Mouse (Mus musculus) heart, embryonic 12.5 days (tissue): ENCODE data around the gene Hoxd10. TPM values are rescaled to one million over a fixed set of nuclear protein-coding genes. Genes with fewer than 3 reads are reported as not detected.

Source experiments
- ATAC-seq: fragments of 200-750 bp; cut with Nextera tagmentation; 2 replicates; pipeline ENCODE4 v1.8.0; 2017; ENCODE audit warnings: moderate TSS enrichment, moderate library complexity; ENCODE audit not compliant: insufficient number of reproducible peaks, low FRiP score
- H3K27ac ChIP-seq: fragments of 300-500 bp; sonication (generic); 2 replicates; pipeline ENCODE4 v1.5.1; 2016; ENCODE audit warnings: mild to moderate bottlenecking, moderate library complexity; ENCODE audit not compliant: poor library complexity, severe bottlenecking
- H3K27me3 ChIP-seq: fragments of 300-500 bp; sonication (generic); replicated peaks from 2 replicates; pipeline ENCODE4 v1.6.1; 2016; ENCODE audit warnings: mild to moderate bottlenecking, moderate library complexity
- H3K36me3 ChIP-seq: fragments of 300-500 bp; sonication (generic); 2 replicates; pipeline ENCODE4 v1.6.1; 2016; ENCODE audit warnings: mild to moderate bottlenecking, moderate library complexity
- H3K4me1 ChIP-seq: fragments of 300-500 bp; sonication (generic); replicated peaks from 2 replicates; pipeline ENCODE4 v1.6.1; 2016; ENCODE audit warnings: mild to moderate bottlenecking
- H3K4me2 ChIP-seq: fragments of 300-500 bp; sonication (generic); 2 replicates; pipeline ENCODE4 v1.6.1; 2016; ENCODE audit warnings: mild to moderate bottlenecking, moderate library complexity
- H3K4me3 ChIP-seq: fragments of 300-500 bp; sonication (generic); 2 replicates; pipeline ENCODE4 v1.5.1; 2016; ENCODE audit warnings: mild to moderate bottlenecking
- H3K9ac ChIP-seq: fragments of 300-500 bp; sonication (generic); 2 replicates; pipeline ENCODE4 v1.6.1; 2016; ENCODE audit warnings: mild to moderate bottlenecking, moderate library complexity
- H3K9me3 ChIP-seq: fragments of 300-500 bp; sonication (generic); replicated peaks from 2 replicates; pipeline ENCODE4 v1.6.1; 2016; ENCODE audit warnings: mild to moderate bottlenecking, moderate library complexity
- WGBS: fragments of 180-500 bp; shearing (Covaris S2); methylation state at CpG from one replicate; pipeline ENCODE4 v1.1.7; 2016; 5-methylcytosine and 5-hydroxymethylcytosine counted together
- polyA plus RNA-seq: library from polyadenylated mRNA; unstranded; fragments of >200 nt; fragmentation: Nextera tagmentation; extraction: Ambion mirVana; gene quantifications from 2 replicates; pipeline ENCODE4 v1.2.1, GENCODE M21; 2016

Hoxd10 gene
- 0.10 TPM in 1 of 2 replicates, not detected in the other for polyA plus RNA-seq

GRCm38 (mm10) chr2:74691022-74691951 is at the start of gene Hoxd10:
Hoxd10 (plus strand) TSS chr2:74691924.
- no peak within 1 kb of the TSS for H3K27ac ChIP-seq
- WGBS: 1% methylated on average over 56 of the region's 56 CpGs
- H3K4me1 ChIP-seq: 0 out of 2 replicates have a peak, but pooled peaks cover 4% of the 10 kb centered on the region
- no peaks in the 10 kb centered on the region for H3K36me3 ChIP-seq
- peak within 1 kb of the TSS; percentile 26 for H3K4me2 ChIP-seq
- no peak within 1 kb of the TSS for H3K9ac ChIP-seq
- peaks cover 89% of the 10 kb centered on the region for H3K27me3 ChIP-seq
- H3K4me3 ChIP-seq: peak within 1 kb of the TSS; percentile 29; the same call in 1 of the 2 replicates
- peak; percentile 69; the same call in 1 of the 2 replicates for ATAC-seq
- no peaks in the 10 kb centered on the region for H3K9me3 ChIP-seq

DNA sequence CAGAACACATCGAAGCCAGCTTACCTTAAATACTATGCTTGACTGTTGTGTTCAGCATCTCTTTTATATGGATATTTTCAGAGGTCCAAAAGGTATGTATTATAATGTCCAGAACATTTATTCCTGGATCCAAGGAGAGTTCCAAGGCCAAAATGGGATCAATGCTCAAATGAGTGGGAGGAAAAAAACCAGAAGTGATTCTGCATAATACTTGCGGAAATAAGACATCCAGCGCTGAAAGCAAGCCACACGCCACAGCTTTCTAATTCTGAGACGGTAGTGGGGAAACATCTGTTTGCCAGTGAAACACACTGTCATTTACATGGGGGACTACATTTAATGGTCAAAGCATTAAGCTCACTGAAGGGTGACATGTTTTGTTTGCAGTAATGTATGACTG is 49.3 kb upstream of the Hoxd10 start:
- H3K4me2 ChIP-seq: no peak overlapping the region
- no peak for ATAC-seq
- H3K4me3 ChIP-seq: no peak overlapping the region
- H3K27me3 ChIP-seq: peaks cover 43% of the 10 kb centered on the region
- H3K27ac ChIP-seq: no peak overlapping the region
- H3K9ac ChIP-seq: no peak overlapping the region
- no peaks in the 10 kb centered on the region for H3K4me1 ChIP-seq
- 75% methylated on average over 5 of the region's 5 CpGs for WGBS
- H3K9me3 ChIP-seq: 0 out of 2 replicates have a peak, but pooled peaks cover 4% of the 10 kb centered on the region
- H3K36me3 ChIP-seq: no peaks in the 10 kb centered on the region

DNA sequence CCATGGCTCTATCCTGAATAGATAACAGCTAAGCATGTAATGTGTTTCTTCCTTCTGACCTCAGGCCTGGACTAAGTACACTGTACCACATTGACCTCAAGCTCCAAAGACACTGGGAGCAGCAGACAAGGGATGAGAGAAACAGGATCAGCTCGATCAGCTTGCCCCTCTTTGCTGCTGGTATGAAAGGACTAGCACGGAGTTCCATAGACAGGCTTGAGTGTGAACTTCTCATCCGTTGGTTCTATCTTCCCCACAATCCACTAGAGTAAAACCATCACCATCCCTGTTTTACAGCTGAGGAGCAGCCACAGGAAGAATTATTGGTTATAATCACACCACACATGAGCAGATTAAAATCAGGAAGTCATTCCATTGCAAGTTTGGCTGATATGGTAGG is 46.1 kb upstream of the Hoxd10 start:
- Histone ChIP-seq H3K27me3 (peaks cover 70% of the 10 kb centered on the region), H3K9ac (no peak overlapping the region), H3K4me1 (no peaks in the 10 kb centered on the region), H3K4me2 (no peak overlapping the region), H3K27ac (no peak overlapping the region), H3K36me3 (no peaks in the 10 kb centered on the region), H3K9me3 (0 out of 2 replicates have a peak, but pooled peaks cover 4% of the 10 kb centered on the region), H3K4me3 (no peak overlapping the region)
- 69% methylated on average over 3 of the region's 3 CpGs for WGBS
- ATAC-seq: no peak

DNA sequence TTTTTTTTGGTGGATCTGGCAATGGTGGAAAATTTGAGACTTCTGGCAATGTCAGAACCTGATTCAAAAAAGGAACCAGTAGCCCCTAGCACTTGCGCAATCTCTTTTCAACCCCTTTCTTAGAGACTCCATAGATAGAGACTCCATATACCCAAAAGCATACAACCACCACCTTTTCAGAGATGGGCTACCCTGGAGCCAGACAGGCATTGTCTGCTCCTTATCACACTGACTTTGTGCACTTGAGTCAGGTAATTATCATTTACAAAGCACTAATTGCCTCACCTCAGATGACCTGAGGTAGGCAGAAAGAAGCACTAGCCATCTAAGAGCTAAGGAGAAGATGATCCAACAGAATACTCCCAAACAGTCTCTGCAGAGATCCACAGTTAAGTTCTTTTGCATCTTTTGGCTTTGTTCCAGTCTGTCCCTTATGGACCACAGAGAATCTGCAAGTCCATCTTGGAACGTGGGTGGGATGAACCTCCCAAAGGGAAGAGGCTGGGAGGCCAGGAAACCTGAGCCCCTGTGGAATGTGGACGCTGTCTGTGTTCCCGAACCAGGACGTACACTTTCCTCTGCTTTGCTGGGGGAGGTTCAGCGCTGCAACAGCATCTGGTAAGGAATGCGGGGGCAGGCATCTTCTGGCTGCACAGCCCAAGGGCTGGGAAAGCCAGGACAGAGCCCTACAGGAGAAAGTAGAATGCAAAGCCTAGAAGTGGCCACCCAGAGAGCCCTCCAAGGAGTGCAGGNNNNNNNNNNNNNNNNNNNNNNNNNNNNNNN is 44.5 kb upstream of the Hoxd10 start:
- Histone ChIP-seq H3K36me3 (no peaks in the 10 kb centered on the region), H3K4me3 (no peak overlapping the region), H3K27me3 (peaks cover 85% of the 10 kb centered on the region), H3K9me3 (0 out of 2 replicates have a peak, but pooled peaks cover 4% of the 10 kb centered on the region), H3K27ac (no peak overlapping the region), H3K4me2 (no peak overlapping the region), H3K4me1 (no peaks in the 10 kb centered on the region), H3K9ac (no peak overlapping the region)
- ATAC-seq: no peak
- WGBS: 14% methylated on average over 7 of the region's 7 CpGs

DNA sequence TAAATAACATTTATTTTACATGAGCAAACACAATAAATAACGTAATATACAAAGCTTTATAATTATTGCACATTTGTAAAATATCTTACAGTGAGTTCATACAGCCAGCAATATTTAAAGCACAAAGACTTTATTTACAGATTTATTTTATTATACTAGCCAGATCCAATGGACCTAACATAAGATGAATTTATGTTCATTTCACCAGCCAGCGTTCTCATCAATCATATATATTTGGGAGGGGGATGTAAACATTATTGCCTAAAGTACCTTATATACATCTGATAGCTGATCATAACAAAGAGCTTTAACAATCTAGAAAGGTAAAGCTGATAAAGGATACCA is 38.8 kb upstream of the Hoxd10 start:
- 40% methylated on average over 2 of the region's 2 CpGs for WGBS
- Histone ChIP-seq H3K36me3 (no peaks in the 10 kb centered on the region), H3K4me2 (no peak overlapping the region), H3K9me3 (no peaks in the 10 kb centered on the region), H3K9ac (no peak overlapping the region), H3K27me3 (peaks cover 86% of the 10 kb centered on the region), H3K4me3 (no peak overlapping the region), H3K27ac (no peak overlapping the region), H3K4me1 (peaks cover 17% of the 10 kb centered on the region)
- no peak for ATAC-seq

GRCm38 (mm10) chr2:74653781-74654535 is 37.8 kb upstream of the Hoxd10 start:
- Histone ChIP-seq H3K27ac (no peak overlapping the region), H3K4me2 (no peak overlapping the region), H3K4me1 (peaks cover 17% of the 10 kb centered on the region), H3K36me3 (no peaks in the 10 kb centered on the region), H3K4me3 (no peak overlapping the region), H3K27me3 (peaks cover 84% of the 10 kb centered on the region), H3K9ac (no peak overlapping the region), H3K9me3 (no peaks in the 10 kb centered on the region)
- 13% methylated on average over 17 of the region's 17 CpGs for WGBS
- no peak for ATAC-seq

GRCm38 (mm10) chr2:74654743-74655419 is 36.8 kb upstream of the Hoxd10 start:
- WGBS: 5% methylated on average over 20 of the region's 20 CpGs
- H3K4me1 ChIP-seq: peaks cover 17% of the 10 kb centered on the region
- H3K4me3 ChIP-seq: peak overlapping the region; percentile 42
- H3K27me3 ChIP-seq: peaks cover 84% of the 10 kb centered on the region
- H3K9me3 ChIP-seq: no peaks in the 10 kb centered on the region
- no peaks in the 10 kb centered on the region for H3K36me3 ChIP-seq
- ATAC-seq: no peak
- H3K9ac ChIP-seq: no peak overlapping the region
- no peak overlapping the region for H3K27ac ChIP-seq
- no peak overlapping the region for H3K4me2 ChIP-seq

DNA sequence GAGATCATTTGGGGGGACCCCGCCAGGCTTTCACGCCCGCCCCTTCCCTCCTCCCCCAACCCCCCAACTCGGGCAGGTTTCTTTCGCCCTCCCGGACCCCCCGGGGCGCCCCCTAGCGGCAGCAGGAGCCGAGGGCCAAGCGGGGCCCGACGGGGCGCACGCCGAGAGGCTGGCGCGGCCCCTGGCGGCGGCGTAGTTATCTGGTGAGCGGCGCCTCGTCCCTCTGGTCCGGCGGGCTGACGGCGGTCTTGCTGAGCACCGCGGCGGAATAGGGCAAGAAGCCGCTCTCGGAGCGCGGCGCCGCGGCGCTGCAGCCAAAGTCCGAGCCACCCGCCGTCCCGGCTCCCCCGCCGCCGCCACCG is 36.3 kb upstream of the Hoxd10 start:
- Histone ChIP-seq H3K27me3 (peaks cover 80% of the 10 kb centered on the region), H3K27ac (no peak overlapping the region), H3K9me3 (no peaks in the 10 kb centered on the region), H3K36me3 (no peaks in the 10 kb centered on the region), H3K4me1 (peaks cover 17% of the 10 kb centered on the region), H3K9ac (no peak overlapping the region), H3K4me2 (peak overlapping the region; percentile 62), H3K4me3 (peak overlapping the region; percentile 42)
- under 1% methylated on average over 44 of the region's 47 CpGs for WGBS
- no peak for ATAC-seq

GRCm38 (mm10) chr2:74655821-74656631 is 35.7 kb upstream of the Hoxd10 start:
- no peak overlapping the region for H3K9ac ChIP-seq
- ATAC-seq: no peak
- no peaks in the 10 kb centered on the region for H3K9me3 ChIP-seq
- H3K4me3 ChIP-seq: peak overlapping the region; percentile 42
- H3K27ac ChIP-seq: no peak overlapping the region
- peaks cover 21% of the 10 kb centered on the region for H3K4me1 ChIP-seq
- H3K36me3 ChIP-seq: no peaks in the 10 kb centered on the region
- under 1% methylated on average over 69 of the region's 69 CpGs for WGBS
- H3K27me3 ChIP-seq: peaks cover 80% of the 10 kb centered on the region
- peak overlapping the region; percentile 62 for H3K4me2 ChIP-seq

DNA sequence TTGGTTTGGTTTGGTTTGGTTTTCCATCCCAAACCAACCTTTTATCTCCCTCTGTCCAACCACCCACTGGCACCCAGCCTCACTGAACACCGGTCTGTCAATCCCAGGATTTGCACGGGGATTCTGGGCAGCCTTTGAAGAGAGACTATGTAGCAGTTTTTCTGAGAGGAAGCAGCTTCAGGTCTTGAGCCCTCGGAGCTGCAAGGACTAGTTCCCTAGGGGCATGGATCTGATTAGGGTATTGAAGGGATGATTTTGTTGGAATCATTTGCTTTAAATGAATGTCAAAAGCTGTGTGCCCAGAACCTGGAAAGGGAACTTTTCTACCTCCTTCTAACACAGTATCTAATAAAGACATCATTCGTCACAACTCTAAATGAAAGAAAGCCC is 35.1 kb upstream of the Hoxd10 start:
- WGBS: 2% methylated on average over 4 of the region's 4 CpGs
- Histone ChIP-seq H3K9me3 (no peaks in the 10 kb centered on the region), H3K36me3 (no peaks in the 10 kb centered on the region), H3K4me2 (no peak overlapping the region), H3K27me3 (peaks cover 81% of the 10 kb centered on the region), H3K9ac (no peak overlapping the region), H3K4me3 (no peak overlapping the region), H3K27ac (no peak overlapping the region), H3K4me1 (peaks cover 24% of the 10 kb centered on the region)
- ATAC-seq: no peak
